Mouse (Mus musculus) embryo, embryonic 10 days (tissue): ENCODE data around the gene Gm10382.
"Not testable (repeated sequence)": the region's sequence is repeated elsewhere in the genome, so short reads cannot be mapped to it uniquely, and the experiment has no call there.

Source experiments
- DNase-seq: peaks from one replicate; pipeline ENCODE4 v3.0.0-alpha.2; 2015; ENCODE audit warnings: low spot score

Gm10382 gene

DNA sequence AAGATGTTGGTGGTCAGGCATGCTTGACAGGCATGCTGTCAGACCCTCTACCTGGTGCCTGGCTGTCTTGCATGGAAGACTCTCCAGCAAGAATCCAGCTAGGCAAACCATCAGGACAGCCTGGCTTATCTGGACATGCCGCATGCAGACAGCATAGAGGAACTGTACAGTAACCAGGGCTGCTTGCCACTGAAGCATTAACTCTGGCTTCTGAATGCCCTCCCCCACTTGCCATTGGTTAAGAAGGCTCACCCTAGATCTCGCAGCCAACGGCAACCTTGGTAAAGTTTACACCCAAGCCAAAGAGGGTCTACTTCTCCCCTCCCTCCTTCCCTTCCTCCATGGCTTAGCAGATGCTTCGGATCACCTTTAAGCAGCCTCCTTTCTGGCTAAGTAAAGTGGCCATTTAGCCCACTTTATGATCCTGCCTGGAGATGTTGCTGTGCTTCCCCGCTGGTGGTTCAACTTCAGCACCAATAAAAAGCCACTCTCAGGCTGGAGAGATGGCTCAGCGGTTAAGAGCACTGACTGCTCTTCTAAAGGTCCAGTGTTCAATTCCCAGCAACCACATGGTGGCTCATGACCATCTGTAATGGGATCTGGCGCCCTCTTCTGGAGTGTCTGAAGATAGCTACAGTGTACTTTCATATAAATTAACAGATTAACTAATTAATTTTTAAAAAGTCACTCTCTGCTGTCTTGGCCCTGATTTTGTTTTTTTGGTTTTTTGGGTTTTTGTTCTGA lies 18.0 kb upstream of the Gm10382 start:
- DNase-seq: no peak

DNA sequence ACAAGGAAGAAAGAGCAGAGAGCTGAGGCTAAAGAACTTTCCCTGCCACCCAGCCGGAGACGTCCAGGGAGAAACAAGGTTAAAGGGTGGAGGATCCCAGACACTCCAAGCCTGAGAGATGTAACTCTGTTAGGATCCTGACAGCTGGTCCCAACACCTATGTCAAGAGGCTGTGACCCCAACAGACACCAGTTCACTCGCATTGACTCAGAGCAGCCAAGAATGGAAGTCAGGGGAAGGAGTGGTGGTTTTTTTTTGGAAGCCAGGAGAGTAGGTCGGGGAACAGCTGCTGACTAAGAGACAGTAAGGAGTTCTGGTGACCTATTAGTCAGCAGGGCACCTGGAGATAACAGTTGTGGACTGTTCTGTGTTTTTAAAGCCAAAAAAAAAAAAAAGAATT lies 17.1 kb upstream of the Gm10382 start:
- no peak for DNase-seq

DNA sequence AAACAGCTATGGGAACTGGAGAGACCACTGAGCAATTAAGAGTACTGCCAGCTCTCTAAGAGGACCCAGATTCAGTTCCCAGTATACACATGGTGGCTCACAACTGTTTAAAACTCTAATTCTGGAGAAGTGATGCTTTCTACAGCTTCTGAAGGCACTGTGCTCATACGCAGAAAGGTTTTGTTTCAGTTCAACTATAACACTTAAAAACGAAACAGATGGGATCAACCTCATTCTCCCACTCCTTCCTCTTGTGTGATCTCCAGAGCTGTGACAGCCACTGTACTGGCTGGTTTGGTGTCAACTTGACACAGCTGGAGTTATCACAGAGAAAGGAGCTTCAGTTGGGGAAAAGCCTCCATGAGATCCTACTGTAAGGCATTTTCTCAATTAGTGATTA lies 13.3 kb upstream of the Gm10382 start:
- no peak for DNase-seq

DNA sequence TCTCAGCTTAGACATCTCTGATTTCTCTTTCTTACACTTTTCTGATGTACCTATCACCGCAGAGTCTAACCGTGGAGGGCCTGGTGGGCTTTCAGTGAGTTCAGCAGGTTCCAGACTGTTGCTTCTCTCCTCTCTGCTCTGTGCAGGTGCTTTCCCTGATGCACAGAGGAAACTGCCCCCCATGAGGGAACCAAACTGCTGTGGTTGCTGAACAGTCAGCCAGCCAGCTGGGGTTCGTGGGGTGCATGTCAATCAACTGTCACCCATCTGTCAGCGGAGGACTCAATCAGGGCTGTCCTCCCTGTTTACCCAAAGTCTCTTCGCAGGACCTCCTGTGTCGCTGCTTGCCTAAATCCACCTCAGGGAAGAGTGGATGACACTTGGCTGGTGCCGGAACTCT lies 11.9 kb upstream of the Gm10382 start:
- DNase-seq: no peak

DNA sequence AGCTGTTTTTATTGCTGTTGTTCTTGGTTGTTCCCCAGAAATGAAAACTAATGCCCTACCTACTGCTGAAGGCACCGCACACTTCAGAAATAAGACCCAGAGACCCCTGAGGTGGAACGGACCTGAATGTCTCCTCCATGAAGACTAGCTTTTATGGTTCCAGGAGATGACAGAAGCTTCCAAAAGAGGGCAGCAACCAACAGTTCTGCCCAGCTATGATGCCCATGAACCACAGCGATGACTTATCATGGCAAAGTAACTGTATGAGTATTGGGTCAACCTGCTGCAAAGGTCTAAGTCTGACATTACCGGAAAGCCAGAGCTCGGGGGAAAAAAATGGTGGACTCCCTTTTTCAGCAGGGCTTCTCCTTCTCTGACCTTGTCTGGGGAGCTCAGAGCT lies 10.2 kb upstream of the Gm10382 start:
- no peak for DNase-seq

DNA sequence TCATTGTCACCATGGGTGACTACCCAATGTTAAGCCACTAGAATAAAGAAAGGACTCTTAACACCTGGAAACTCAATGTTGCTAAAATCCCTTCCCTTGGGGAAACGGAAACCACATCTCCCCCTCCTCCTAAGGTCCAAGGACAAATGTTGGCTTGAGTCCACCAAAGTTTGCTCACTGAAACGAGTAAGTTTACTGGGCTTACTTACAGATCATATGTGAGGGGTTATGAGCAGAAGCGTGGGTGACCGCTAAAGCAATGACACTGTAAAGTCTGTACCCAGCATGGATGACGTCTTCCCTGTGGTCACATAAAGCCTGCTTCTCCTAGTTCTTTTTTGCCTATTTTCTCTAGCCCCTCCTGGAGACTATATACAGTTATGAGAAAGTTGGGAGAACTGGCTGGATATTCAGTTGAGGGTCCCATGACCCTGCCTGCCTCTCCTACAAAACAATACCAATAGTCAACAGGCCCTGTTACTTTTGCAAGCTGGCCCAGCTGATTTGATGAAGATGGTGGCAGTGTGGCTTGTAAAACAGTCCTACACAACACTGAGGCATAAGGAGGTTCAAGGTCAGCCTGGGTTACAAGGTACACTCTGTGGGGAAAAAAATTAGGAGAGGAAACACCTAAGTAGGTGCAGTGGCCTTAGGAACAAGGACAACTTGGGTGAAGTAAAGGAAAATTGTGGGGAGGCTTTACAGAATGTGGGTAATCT lies 7.0 kb upstream of the Gm10382 start:
- DNase-seq: no peak

DNA sequence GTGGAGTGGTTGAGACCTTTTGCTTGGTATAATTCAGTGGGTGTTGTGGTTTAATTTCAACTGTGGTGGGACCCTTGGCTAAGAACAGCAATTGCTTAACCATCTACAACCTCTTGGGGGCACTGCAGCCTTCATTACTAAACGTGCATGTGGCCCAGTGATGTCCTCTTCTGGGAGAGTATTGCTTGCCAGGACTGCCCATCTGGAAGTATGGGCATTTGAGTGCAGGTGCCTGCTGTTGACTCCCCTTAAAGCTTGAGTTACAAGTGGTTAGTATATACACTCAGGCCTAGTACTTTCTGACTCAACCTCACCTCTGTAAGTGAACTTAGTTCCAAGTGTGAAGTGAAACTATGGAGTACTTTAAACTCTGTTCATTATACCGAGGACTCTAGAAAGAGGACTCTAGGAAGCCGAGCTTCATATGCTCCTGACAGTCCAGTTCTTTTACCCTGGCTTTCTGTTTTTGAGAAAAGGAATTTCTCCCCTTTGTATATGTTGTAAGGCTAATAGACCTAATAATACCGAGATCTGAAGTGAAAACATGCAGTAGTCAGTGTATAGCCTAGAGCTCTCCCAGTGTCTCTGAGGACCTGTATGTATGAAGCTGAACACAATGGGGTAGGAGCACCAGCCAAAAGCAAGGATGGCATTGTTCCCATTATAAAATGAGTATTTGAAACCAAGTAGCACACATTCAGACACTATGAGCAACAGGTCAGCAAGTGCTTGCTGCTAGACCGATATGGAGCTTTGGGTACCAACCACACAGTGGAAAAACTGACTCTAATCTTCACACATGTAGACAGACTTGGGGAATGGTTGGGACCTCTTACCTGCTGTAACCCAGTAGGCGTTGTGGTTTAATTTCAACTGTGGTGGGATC lies 6.2 kb upstream of the Gm10382 start:
- DNase-seq: peak; percentile 79

DNA sequence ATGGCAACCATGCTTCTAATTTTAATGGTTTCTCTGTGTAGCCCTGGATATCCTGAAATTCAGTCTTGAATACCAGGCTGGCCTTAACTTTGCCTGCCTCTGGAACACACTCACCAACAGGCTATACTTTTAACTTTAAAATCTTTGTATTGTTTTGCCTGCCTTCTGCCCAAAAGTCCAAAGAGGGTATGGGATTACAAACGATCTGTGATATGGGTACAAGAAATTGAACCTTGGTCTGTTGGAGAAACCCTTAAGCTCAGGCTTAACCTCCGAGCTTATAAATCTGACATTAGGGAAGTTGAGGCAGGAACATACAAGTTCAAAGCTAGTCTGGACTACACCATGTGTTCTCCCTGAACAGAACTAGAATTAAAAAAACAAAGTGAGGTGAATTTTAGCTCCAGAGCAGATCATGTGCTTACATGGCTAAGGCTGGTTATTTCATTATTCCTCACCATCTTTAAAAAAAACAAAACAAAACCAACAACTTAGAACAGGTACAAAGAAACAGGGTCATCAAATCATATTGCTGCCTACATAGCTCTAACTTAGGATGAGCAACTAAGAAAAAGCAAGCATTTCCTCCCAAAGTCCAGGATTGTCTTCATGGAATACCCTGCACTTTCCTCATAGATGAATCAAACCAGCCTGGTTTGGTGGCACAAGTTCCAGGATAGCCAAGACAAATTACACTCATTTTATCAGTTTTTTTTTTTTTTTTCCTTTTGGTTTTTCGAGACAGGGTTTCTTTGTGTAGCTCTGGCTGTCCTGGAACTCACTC lies 5.3 kb upstream of the Gm10382 start:
- DNase-seq: no peak

DNA sequence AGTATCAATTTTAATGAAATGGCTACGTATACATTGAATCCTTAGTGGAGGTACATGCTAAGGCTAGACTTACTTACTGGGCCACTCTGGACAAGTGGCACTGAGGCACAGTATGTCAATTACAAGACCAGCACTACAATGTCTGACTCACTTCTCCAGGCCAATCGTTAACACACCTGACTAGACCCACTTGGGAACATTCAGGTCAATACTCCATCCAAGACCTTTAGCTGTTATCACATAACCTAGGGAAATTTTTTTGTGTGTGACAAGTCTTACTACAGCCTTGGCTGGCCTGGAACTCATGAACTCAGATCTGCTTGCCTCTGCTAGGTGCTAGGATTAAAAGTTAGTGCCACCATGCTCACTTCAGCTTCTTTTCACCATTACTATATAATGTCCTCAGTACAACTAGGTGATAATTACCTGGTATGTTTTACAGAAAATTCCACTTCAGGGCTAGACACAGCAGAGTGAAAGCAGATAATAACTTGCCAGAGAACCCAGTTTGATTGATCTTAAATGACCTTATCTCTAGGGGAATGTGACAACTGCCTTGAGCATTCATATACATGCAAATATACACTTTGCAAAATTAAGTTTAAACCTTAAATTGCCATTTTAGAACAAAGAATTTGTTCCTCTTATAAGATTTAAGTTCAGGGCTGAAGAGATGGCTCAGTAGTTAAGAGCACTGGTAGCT lies 4.5 kb upstream of the Gm10382 start:
- no peak for DNase-seq

DNA sequence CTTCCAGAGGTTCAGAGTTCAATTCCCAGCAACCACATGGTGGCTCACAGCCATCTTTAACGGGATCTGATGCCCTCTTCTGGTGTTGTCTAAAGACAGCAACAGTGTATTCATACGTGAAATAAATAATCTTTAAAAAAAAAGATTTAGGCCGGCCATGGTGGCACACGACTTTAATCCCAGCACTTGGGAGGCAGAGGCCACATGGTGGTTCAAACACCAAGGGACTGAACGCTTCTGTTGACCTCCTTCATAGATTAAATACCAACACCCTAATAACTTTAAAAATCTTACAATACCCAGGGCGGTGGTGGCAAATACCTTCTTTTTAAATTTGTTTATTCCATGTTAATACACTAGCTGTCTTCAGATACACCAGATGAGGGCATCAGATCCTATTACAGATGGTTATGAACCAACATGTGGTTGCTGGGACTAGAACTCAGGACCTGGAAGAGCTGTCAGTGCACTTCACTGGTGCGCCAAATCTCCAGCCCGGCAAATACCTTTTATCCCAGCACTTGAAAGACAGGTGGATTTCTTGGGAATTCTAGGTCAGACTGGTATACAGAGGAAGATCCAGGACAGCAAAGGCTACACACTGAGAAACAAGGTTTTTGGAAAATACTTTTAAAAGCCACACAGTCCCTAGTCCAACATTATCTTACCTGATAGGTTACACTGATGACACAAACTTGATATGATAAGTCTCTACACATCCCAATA lies 3.7 kb upstream of the Gm10382 start:
- DNase-seq: no peak

DNA sequence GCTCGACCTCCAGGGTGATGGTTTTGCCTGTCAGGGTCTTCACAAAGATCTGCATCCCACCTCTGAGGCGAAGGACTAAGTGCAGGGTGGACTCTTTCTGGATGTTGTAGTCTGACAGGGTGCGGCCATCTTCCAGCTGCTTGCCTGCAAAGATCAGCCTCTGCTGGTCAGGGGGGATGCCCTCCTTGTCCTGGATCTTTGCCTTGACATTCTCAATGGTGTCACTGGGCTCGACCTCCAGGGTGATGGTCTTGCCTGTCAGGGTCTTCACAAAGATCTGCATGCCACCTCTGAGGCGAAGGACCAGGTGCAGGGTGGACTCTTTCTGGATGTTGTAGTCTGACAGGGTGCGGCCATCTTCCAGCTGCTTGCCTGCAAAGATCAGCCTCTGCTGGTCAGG lies 1.8 kb upstream of the Gm10382 start:
- not testable (repeated sequence) for DNase-seq

DNA sequence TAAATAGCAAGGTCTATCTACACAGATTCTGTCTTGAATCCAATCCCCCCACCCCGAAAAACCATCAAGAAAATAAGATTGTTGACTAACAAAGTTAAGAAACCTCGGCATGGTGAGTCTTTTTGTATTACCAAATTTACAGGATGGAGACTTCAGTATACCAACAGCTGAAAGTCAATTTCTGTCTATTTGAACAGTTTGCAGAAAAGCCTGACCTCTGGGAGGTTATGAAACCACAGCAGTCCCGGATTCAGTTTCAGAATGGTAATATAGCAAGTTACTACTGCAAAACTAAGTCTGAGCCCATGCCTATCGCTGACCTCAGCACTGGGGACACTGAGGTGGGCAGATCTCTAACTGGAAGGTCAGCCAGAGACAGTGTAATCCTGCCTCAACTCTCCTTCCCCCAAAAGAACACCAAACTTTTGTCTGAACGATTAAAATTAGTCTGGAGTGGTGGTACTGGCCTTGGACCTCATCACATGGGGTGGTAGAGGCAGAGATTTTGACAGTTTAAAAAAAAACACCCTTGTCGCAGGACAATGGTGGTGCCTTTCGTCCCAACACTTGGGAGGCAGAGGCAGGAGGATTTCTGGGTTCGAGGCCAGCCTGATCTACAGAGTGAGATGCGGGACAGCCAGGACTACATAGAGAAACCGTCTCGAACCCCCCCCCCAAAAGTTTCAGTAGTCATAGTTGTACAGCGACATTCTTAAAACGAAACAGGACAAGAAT lies 597 bp upstream of the Gm10382 start:
- DNase-seq: no peak

DNA sequence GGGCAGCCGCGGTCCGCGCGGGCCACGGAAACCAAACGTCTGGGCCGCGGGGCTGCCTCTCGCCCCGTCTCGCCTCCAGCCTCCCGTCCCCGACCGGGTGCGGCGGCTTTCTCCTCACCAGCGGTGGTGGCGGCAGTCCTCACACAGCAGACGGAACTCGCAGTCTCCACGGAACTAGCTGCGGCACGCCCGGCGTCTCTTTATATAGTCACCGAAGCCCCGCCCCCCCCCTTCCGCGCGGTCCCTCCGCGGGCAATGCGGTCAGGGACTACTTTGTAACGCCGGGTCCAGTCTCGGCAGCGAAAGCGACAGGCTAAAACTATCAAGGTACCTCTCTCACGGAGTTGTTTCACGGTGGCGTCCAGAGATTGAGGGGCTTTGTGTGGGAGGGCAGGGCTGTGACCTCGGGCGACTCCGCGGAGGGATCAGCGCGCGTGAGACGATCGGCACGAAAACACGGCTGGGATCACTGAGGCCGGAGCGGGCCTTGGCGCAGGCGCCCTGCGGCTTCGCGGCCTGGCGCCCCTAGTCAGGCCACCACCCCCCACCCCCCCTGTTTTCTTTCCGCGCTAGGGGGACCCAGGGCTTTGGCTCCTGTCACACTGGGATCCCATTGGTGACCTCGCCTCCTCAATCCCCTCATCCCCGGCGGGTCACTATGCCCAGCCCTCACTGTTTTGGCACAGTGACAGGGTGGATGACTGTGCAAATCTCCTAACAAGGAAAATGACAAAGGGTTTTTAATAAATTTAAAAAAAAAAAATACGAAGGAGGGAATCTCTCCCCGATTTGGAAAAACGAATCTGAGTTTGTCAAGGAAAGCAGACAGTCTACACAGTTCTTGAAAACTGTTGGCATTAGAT lies 688 bp downstream of the Gm10382 start, which contains the start of gene Ubc:
TSS of gene Ubc (minus strand) at position 624 of the 863 bp plus-strand sequence.
- peak; percentile 93 for DNase-seq

DNA sequence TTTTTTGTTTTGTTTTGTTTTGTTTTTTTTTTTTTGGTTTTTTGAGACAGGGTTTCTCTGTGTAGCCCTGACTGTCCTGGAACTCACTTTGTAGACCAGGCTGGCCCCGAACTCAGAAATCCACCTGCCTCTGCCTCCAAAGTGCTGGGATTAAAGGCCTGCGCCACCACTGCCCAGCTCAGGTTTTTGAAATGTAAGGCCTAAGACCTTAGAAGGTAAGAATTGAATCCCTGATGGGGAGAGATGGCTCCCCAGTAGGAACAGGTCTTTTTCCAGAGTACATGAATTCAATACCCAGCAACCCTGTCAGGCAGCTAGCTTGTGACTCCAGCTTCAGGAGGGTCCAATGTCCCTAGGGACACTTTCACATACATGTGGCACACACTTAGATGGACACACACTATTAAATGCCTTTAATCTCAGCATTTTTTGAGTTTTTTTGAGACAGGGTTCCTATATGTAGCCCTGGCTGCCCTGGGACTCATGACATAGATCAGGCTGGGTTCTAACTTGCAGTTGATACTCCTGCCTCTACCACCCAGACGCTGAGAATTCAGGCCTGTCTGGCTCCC lies 1.9 kb downstream of the Gm10382 start:
- no peak for DNase-seq

DNA sequence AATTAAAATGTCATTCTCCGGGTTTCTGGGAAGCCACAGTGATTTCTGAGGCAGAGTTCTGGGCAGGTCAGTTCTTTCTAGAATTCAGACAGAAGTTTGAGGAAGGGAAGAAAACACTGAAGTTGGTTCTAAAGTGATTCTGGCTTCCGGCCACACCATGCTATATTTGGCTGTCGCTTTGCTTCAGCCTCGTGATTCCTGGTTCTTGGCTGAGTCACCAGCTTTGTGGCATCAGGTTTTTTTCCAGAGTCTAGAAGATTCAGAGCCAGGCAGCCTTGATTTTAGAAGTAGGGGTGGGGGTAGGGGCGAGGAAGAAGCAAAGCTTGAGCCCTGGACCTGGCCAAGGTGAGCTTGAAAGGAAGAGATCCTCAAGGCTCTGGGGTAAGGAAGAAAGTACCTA lies 2.5 kb downstream of the Gm10382 start:
- no peak for DNase-seq

DNA sequence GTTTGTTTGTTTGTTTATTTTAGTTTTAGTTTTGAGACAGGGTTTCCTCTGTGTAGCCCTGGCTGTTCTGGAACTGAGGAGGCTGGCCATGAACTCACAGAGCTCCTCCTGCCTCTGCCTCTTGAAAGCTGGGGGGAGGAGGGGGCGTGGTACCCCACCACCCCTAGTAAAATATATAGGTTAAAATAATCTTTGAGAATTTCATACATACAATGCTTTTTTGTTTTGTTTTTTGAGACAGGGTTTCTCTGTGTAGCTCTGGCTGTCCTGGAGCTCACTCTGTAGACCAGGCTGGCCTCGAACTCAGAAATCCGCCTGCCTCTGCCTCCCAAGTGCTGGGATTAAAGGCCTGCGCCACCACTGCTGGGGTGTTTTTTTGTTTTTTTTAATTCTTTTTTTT lies 3.1 kb downstream of the Gm10382 start:
- DNase-seq: not testable (repeated sequence)

DNA sequence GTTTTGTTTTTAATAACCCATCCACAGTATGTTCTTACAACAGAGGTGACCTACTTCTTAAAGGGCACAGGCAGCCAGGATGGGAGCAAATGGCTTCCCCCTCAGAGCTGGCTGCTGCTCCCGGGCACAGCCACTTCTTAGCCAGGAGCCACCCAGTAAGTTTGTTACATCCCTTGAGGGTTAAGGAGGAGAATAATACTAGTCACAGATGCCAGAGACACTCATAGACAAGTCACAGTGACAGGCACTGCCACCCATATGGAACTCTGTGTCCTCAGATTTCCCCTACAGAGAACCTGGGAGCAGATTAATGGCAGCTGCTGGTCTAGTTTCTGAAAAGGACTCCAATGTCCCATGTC lies 3.5 kb downstream of the Gm10382 start:
- DNase-seq: no peak

DNA sequence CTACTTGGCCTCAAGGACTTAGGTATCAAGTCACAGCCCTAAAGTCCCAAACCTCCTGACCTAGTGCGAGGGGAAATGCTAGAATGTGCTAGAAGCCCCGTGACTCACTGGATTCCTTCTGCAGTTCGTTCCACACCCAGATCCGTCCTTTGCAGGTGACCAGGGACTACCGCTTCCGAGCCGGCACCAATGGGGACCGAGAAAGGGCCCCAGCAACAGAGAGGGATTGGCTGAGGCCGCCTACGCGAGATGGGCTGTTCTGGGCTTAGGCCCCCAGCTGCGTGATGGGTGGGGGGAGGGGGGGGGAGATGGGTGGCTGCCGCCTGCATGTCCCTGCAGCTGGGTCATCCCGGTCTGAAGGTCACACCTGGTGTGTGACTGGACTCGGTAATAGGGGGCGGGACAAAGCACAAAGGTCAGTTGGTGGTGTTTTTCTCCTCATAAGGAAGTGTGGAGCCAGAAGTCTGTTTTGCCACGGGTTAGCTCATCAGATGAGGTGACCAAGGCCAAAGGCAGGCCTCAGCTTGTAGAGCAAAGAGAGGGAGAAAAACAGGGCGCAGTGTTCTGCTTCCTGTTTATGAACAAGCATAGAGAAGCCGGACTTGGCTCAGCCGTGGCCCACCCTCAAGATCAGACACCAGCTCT lies 4.0 kb downstream of the Gm10382 start:
- DNase-seq: peak; percentile 97
